Mouse (Mus musculus) liver, embryonic 16.5 days (tissue): ENCODE measurements around the gene Zmynd8. TPM values are rescaled to one million over a fixed set of nuclear protein-coding genes. Genes with fewer than 3 reads are reported as not detected.

ENCODE experiments used
- ATAC-seq: fragments of 200-750 bp; cut with Nextera tagmentation; 2 replicates; pipeline ENCODE4 v1.8.0; 2017; ENCODE audit warnings: low read depth, mild to moderate bottlenecking, moderate number of reproducible peaks, moderate library complexity
- H3K27ac ChIP-seq: fragments of 300-500 bp; sonication (generic); 2 replicates; pipeline ENCODE4 v1.5.1; 2014; ENCODE audit warnings: mild to moderate bottlenecking, low read length
- H3K27me3 ChIP-seq: fragments of 300-500 bp; sonication (generic); 2 replicates; pipeline ENCODE4 v1.6.1; 2014; ENCODE audit warnings: low read depth, low read length, mixed read lengths; ENCODE audit not compliant: control insufficient read depth, insufficient read depth
- H3K36me3 ChIP-seq: fragments of 300-500 bp; sonication (generic); 2 replicates; pipeline ENCODE4 v1.6.1; 2014; ENCODE audit warnings: mild to moderate bottlenecking; ENCODE audit not compliant: control insufficient read depth, insufficient read depth
- H3K4me1 ChIP-seq: fragments of 300-500 bp; sonication (generic); 2 replicates; pipeline ENCODE4 v1.6.1; 2014; ENCODE audit warnings: low read depth, low read length, mixed read lengths; ENCODE audit not compliant: control insufficient read depth
- H3K4me2 ChIP-seq: fragments of 300-500 bp; sonication (generic); 2 replicates; pipeline ENCODE4 v1.6.1; 2014; ENCODE audit warnings: low read depth, low read length, mixed read lengths
- H3K4me3 ChIP-seq: fragments of 300-500 bp; sonication (generic); 2 replicates; pipeline ENCODE4 v1.5.1; 2014; ENCODE audit warnings: low read depth, mild to moderate bottlenecking, low read length
- H3K9ac ChIP-seq: fragments of 300-500 bp; sonication (generic); 2 replicates; pipeline ENCODE4 v1.6.1; 2014; ENCODE audit warnings: low read depth, low read length
- H3K9me3 ChIP-seq: fragments of 300-500 bp; sonication (generic); replicated peaks from 2 replicates; pipeline ENCODE4 v1.6.1; 2016; ENCODE audit warnings: low read length; ENCODE audit not compliant: control insufficient read depth
- WGBS: fragments of 180-500 bp; shearing (Covaris S2); extraction: QIAGEN DNeasy Blood & Tissue Kit; methylation state at CpG from one replicate; pipeline ENCODE4 v1.1.7; 2014; ENCODE audit not compliant: insufficient replicate concordance; 5-methylcytosine and 5-hydroxymethylcytosine counted together
- polyA plus RNA-seq: library from polyadenylated mRNA; unstranded; fragments of >200 nt; fragmentation: Nextera tagmentation; extraction: Ambion mirVana; gene quantifications from 2 replicates; pipeline ENCODE4 v1.2.1, GENCODE M21; 2015

Gene Zmynd8
- polyA plus RNA-seq, 1 experiment from 2014 or later: 20.0 TPM

- H3K27ac ChIP-seq: no peak overlapping the region
Measured at GRCm38 (mm10) chr2:165906332-165906945, 7.6 kb upstream of the Zmynd8 start.

DNA sequence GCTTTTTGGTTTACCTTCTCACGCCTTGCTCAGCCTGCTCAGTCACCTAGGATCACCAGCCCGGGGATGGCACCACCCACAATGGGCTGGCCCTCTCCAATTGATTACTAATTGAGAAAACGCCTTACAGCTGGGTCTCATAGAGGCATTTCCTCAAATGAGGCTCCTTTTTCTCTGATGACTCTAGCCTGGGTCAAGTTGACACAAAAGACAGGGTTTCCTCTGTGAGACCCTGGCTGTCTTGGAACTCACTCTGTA, 2.2 kb upstream of the Zmynd8 start:
- H3K27ac ChIP-seq: no peak overlapping the region
- H3K9ac ChIP-seq: no peak overlapping the region
- no peaks in the 10 kb centered on the region for H3K27me3 ChIP-seq
- no peak overlapping the region for H3K4me3 ChIP-seq
- no peak overlapping the region for H3K4me2 ChIP-seq
- WGBS: 44% methylated on average over 3 of the region's 3 CpGs
- H3K36me3 ChIP-seq: no peaks in the 10 kb centered on the region
- H3K9me3 ChIP-seq: no peaks in the 10 kb centered on the region
- no peak for ATAC-seq
- H3K4me1 ChIP-seq: peaks cover 31% of the 10 kb centered on the region

More at GRCm38 (mm10) chr2:165906332-165906945, 7.6 kb upstream of the Zmynd8 start:
- Histone ChIP-seq H3K9me3 (no peaks in the 10 kb centered on the region), H3K27me3 (0 out of 2 replicates have a peak, but pooled peaks cover 2% of the 10 kb centered on the region), H3K9ac (no peak overlapping the region), H3K4me3 (no peak overlapping the region), H3K36me3 (no peaks in the 10 kb centered on the region), H3K4me1 (no peaks in the 10 kb centered on the region), H3K4me2 (no peak overlapping the region)
- WGBS: 34% methylated on average over 15 of the region's 15 CpGs
- no peak for ATAC-seq

- 30% methylated on average over 23 of the region's 23 CpGs for WGBS
Measured at GRCm38 (mm10) chr2:165900351-165901126, 1.7 kb upstream of the Zmynd8 start.

DNA sequence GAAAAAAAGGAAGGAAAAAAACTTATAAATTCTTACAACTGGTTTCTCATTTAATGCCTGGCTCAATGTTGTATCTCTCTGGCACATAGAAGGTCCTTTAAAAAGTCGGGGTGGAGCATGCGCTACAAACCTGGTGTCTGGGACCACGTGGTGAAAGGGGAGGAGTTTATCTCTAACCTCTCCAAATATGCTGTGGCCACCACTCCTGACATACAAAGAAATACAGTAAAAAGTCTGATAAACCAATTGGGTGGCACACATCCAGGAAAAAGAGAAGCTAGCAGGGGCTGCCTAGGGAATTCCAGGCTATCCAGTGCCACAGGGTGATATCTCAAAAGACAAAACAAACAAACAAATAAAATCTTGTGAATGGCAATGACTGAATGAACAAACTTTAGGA, 1.1 kb upstream of the Zmynd8 start:
- peak; percentile 53 for ATAC-seq
- WGBS: 14% methylated on average over 3 of the region's 3 CpGs
- Histone ChIP-seq H3K4me1 (peaks cover 33% of the 10 kb centered on the region), H3K4me2 (peak overlapping the region; percentile 8; the same call in 1 of the 2 replicates), H3K36me3 (no peaks in the 10 kb centered on the region), H3K4me3 (no peak overlapping the region), H3K27me3 (no peaks in the 10 kb centered on the region), H3K9ac (no peak overlapping the region), H3K9me3 (no peaks in the 10 kb centered on the region), H3K27ac (0 out of 2 replicates have a peak overlapping the region, but pooled peaks have one; percentile 43)

More at GRCm38 (mm10) chr2:165900351-165901126, 1.7 kb upstream of the Zmynd8 start:
- peak overlapping the region; percentile 8; the same call in 1 of the 2 replicates for H3K4me2 ChIP-seq
- H3K27ac ChIP-seq: 0 out of 2 replicates have a peak overlapping the region, but pooled peaks have one; percentile 43
- no peak for ATAC-seq
- no peaks in the 10 kb centered on the region for H3K27me3 ChIP-seq
- no peak overlapping the region for H3K4me3 ChIP-seq
- no peak overlapping the region for H3K9ac ChIP-seq
- no peaks in the 10 kb centered on the region for H3K36me3 ChIP-seq
- H3K4me1 ChIP-seq: peaks cover 33% of the 10 kb centered on the region
- H3K9me3 ChIP-seq: no peaks in the 10 kb centered on the region

- ATAC-seq: no peak
- no peak overlapping the region for H3K27ac ChIP-seq
- H3K9ac ChIP-seq: no peak overlapping the region
- WGBS: 53% methylated on average over 6 of the region's 6 CpGs
- H3K36me3 ChIP-seq: no peaks in the 10 kb centered on the region
- H3K27me3 ChIP-seq: no peaks in the 10 kb centered on the region
- H3K4me3 ChIP-seq: no peak overlapping the region
- no peak overlapping the region for H3K4me2 ChIP-seq
- H3K9me3 ChIP-seq: no peaks in the 10 kb centered on the region
- peaks cover 33% of the 10 kb centered on the region for H3K4me1 ChIP-seq
Measured at GRCm38 (mm10) chr2:165899474-165899873, 658 bp upstream of the Zmynd8 start.

DNA sequence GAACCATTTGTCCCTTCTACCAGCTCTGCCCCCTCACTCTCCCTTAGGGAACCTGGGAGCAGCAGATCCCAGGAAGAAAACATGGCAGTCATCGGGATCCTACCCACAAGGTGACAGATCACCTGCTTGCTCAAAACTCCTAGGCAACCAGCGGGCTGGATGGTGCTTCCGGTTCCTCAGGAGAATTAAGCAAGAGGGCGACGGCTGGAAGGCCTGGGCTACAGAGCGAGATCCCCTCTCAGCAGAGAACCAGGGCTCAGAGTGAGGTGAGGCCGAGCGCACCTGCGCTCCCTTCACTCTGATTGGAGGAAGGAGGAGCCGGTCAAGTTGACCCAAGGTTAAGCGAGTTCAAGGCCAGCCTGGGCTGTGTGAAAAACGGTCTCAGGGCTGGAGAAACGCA, 2.6 kb downstream of the Zmynd8 start:
- peaks cover 40% of the 10 kb centered on the region for H3K4me1 ChIP-seq
- no peak overlapping the region for H3K27ac ChIP-seq
- H3K4me2 ChIP-seq: no peak overlapping the region

DNA sequence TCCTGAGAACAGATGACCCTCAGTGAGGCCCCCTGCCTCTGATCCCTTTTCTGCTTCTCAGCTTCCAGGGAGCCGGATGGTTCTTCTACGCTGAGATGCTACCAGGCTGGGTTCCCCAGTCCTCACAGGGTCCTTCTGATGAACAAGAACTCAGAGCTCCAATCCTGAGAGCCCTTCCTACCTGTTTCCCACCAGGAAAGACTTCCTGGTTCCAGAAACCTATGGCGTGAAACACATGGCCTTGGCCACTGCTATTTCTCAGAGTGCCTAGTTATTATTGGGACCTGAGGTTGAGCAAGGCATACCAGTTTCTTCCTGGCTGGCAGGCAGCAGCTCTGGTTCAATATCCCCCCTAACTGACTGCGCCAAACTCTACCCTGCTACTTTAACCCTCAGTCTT, 3.1 kb downstream of the Zmynd8 start:
- Histone ChIP-seq H3K36me3 (no peaks in the 10 kb centered on the region), H3K9ac (no peak overlapping the region), H3K4me2 (no peak overlapping the region), H3K27me3 (no peaks in the 10 kb centered on the region), H3K4me3 (no peak overlapping the region), H3K9me3 (no peaks in the 10 kb centered on the region), H3K27ac (no peak overlapping the region), H3K4me1 (peaks cover 39% of the 10 kb centered on the region)
- no peak for ATAC-seq
- 81% methylated on average over 4 of the region's 4 CpGs for WGBS

More for the DNA sequence above, 2.6 kb downstream of the Zmynd8 start:
- H3K36me3 ChIP-seq: no peaks in the 10 kb centered on the region
- no peak for ATAC-seq
- 77% methylated on average over 13 of the region's 13 CpGs for WGBS
- H3K9ac ChIP-seq: no peak overlapping the region
- no peaks in the 10 kb centered on the region for H3K9me3 ChIP-seq
- H3K27me3 ChIP-seq: no peaks in the 10 kb centered on the region
- no peak overlapping the region for H3K4me3 ChIP-seq

- Histone ChIP-seq H3K4me1 (peaks cover 39% of the 10 kb centered on the region), H3K4me2 (no peak overlapping the region), H3K9ac (no peak overlapping the region), H3K4me3 (no peak overlapping the region), H3K36me3 (no peaks in the 10 kb centered on the region), H3K27me3 (no peaks in the 10 kb centered on the region), H3K27ac (no peak overlapping the region), H3K9me3 (no peaks in the 10 kb centered on the region)
- no peak for ATAC-seq
- WGBS: 34% methylated on average over 2 of the region's 4 CpGs
Measured at GRCm38 (mm10) chr2:165894533-165894932, 4.3 kb downstream of the Zmynd8 start.

GRCm38 (mm10) chr2:165893232-165893631, 5.6 kb downstream of the Zmynd8 start:
- no peak overlapping the region; the same call in 1 of the 2 replicates for H3K9ac ChIP-seq

More at GRCm38 (mm10) chr2:165893232-165893631, 5.6 kb downstream of the Zmynd8 start:
- Histone ChIP-seq H3K36me3 (no peaks in the 10 kb centered on the region), H3K27me3 (no peaks in the 10 kb centered on the region), H3K9me3 (no peaks in the 10 kb centered on the region), H3K4me1 (peaks cover 43% of the 10 kb centered on the region), H3K27ac (peak overlapping the region; percentile 34), H3K4me3 (no peak overlapping the region), H3K4me2 (no peak overlapping the region)
- ATAC-seq: no peak
- WGBS: 72% methylated on average over 3 of the region's 3 CpGs
